Mouse (Mus musculus) midbrain, embryonic 11.5 days (tissue): Measurements from ENCODE around the gene Dicer1. TPM values are rescaled to one million over a fixed set of nuclear protein-coding genes. Genes with fewer than 3 reads are reported as not detected.
A peak's percentile ranks its signal among the peaks of the same experiment; 100 is the strongest.

Experiments
- ATAC-seq: fragments of 200-750 bp; cut with Nextera tagmentation; 2 replicates; pipeline ENCODE4 v1.8.0; 2017; ENCODE audit warnings: moderate TSS enrichment, moderate library complexity; ENCODE audit not compliant: low FRiP score
- DNase-seq: peaks from one replicate; pipeline ENCODE4 v3.0.0; 2015; ENCODE audit warnings: low spot score; ENCODE audit errors: missing footprints
- H3K27ac ChIP-seq: fragments of 300-500 bp; sonication (generic); 2 replicates; pipeline ENCODE4 v1.5.1; 2014; ENCODE audit warnings: low read depth, low read length
- H3K27me3 ChIP-seq: fragments of 300-500 bp; sonication (generic); 2 replicates; pipeline ENCODE4 v1.6.1; 2014; ENCODE audit warnings: mild to moderate bottlenecking, low read length, moderate library complexity, mixed read lengths; ENCODE audit not compliant: control insufficient read depth, insufficient read depth
- H3K36me3 ChIP-seq: fragments of 300-500 bp; sonication (generic); 2 replicates; pipeline ENCODE4 v1.6.1; 2014; ENCODE audit warnings: mild to moderate bottlenecking, low read length, moderate library complexity, mixed read lengths; ENCODE audit not compliant: control insufficient read depth, insufficient read depth
- H3K4me1 ChIP-seq: fragments of 300-500 bp; sonication (generic); 2 replicates; pipeline ENCODE4 v1.6.1; 2014; ENCODE audit warnings: low read length; ENCODE audit not compliant: control insufficient read depth, insufficient read depth
- H3K4me2 ChIP-seq: fragments of 300-500 bp; sonication (generic); 2 replicates; pipeline ENCODE4 v1.6.1; 2014; ENCODE audit warnings: mild to moderate bottlenecking, moderate library complexity
- H3K4me3 ChIP-seq: fragments of 300-500 bp; sonication (generic); 2 replicates; pipeline ENCODE4 v1.5.1; 2014; ENCODE audit warnings: low read depth, low read length
- H3K9ac ChIP-seq: fragments of 300-500 bp; sonication (generic); 2 replicates; pipeline ENCODE4 v1.6.1; 2014; ENCODE audit warnings: low read length
- H3K9me3 ChIP-seq: fragments of 300-500 bp; sonication (generic); 2 replicates; pipeline ENCODE4 v1.6.1; 2016; ENCODE audit warnings: low read length; ENCODE audit not compliant: control insufficient read depth
- WGBS: fragments of 180-500 bp; shearing (Covaris S2); extraction: QIAGEN DNeasy Blood & Tissue Kit; methylation state at CpG from one replicate; pipeline ENCODE4 v1.1.7; 2014; 5-methylcytosine and 5-hydroxymethylcytosine counted together
- polyA plus RNA-seq: library from polyadenylated mRNA; unstranded; fragments of >200 nt; fragmentation: Nextera tagmentation; extraction: Ambion mirVana; gene quantifications from 2 replicates; pipeline ENCODE4 v1.2.1, GENCODE M21; 2014

The Dicer1 gene
- polyA plus RNA-seq, 1 experiment from 2014 or later: 25.5 TPM

DNA sequence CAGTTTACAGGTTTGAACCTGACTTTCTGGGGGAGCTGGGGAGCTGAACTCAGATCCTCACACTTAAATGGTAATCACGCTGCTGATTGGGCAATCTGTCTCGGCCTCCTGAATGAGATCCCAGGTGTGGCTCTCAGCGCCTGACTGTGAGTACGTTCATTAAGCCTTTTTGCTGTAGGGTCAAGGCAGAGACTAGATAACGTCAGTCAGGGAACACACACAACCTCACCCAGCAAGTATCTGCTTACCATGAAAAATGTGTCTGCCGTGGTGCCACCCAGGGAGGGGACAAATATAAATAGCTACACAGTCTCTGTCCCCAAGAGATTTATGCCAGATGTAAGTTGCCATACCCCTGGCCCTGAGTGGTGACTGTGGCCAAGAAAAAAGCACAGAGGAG lies 99.7 kb downstream of the Dicer1 start:
- no peak overlapping the region for H3K4me2 ChIP-seq
- H3K4me1 ChIP-seq: no peaks in the 10 kb centered on the region
- no peaks in the 10 kb centered on the region for H3K36me3 ChIP-seq
- ATAC-seq: no peak
- no peak overlapping the region for H3K4me3 ChIP-seq
- H3K27ac ChIP-seq: no peak overlapping the region
- WGBS: 63% methylated on average over 6 of the region's 6 CpGs
- DNase-seq: no peak
- no peak overlapping the region for H3K9ac ChIP-seq
- H3K27me3 ChIP-seq: no peaks in the 10 kb centered on the region
- H3K9me3 ChIP-seq: peaks cover 5% of the 10 kb centered on the region; the same call in 1 of the 2 replicates

DNA sequence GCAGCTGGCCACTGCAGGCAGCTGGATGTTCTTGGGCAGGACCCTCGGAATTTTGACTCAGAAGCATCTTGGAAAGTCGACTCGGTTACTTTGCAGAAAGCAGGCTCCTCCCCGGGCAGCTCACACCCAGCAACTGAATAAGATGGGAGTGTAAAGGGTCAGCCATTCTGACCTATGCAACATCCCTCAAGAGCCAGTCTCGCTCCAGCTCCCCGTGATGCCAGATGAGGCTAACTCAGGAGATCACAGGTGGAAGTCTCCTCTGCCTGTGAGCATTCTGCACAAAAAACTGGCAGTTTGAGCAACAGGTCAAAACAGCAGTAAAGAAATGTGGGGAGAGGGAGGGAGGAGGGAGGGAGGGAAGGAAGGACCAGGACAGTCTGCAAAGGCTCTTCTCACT lies 100.5 kb downstream of the Dicer1 start:
- no peak overlapping the region for H3K4me2 ChIP-seq
- 47% methylated on average over 6 of the region's 6 CpGs for WGBS
- H3K4me3 ChIP-seq: no peak overlapping the region
- no peaks in the 10 kb centered on the region for H3K4me1 ChIP-seq
- no peaks in the 10 kb centered on the region for H3K36me3 ChIP-seq
- peak; percentile 69 for DNase-seq
- no peaks in the 10 kb centered on the region for H3K27me3 ChIP-seq
- ATAC-seq: no peak
- H3K27ac ChIP-seq: no peak overlapping the region
- peaks cover 5% of the 10 kb centered on the region; the same call in 1 of the 2 replicates for H3K9me3 ChIP-seq
- no peak overlapping the region for H3K9ac ChIP-seq

DNA sequence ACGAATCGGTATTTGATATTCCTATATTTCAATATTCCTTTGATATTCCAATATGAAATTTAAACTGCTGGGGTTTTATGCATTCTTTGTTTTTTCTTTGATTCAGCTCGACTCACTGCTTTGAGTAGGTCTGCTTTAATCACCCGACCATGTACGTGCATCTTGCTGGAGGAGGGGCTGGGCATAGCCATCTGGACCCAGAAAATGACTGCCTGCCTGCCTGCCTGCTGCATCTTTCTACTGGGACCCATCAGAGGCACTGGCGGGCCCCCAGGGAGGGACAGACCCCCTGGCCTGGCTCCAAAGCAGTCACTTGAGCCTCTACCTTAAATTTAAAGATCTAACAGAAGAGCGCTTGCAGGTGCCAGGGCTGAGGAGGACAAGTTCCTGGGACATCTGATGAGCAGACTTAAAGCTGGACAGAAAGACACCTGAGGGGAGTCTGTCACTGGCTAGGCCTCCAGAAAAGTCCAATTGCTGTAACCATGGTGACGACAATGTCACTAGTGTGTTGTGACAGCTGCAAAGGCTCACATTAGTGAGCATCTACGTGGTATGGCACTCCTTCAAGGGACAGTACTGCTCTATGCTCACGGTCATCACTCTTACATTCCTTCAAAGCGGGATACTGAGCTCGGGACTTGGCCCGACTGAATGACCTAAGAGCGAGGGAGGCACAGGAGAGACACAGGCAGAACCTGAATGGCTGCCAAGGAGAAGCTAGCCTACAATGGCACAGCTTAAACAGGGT lies 101.1 kb downstream of the Dicer1 start:
- no peak overlapping the region for H3K4me3 ChIP-seq
- H3K27ac ChIP-seq: no peak overlapping the region
- H3K9ac ChIP-seq: no peak overlapping the region
- H3K4me1 ChIP-seq: no peaks in the 10 kb centered on the region
- H3K9me3 ChIP-seq: peaks cover under 1% of the 10 kb centered on the region; the same call in 1 of the 2 replicates
- no peak overlapping the region for H3K4me2 ChIP-seq
- DNase-seq (peak; percentile 76), ATAC-seq (0 out of 2 replicates have a peak, but pooled peaks have one; percentile 19)
- WGBS: 70% methylated on average over 14 of the region's 14 CpGs
- H3K27me3 ChIP-seq: no peaks in the 10 kb centered on the region
- H3K36me3 ChIP-seq: no peaks in the 10 kb centered on the region

DNA sequence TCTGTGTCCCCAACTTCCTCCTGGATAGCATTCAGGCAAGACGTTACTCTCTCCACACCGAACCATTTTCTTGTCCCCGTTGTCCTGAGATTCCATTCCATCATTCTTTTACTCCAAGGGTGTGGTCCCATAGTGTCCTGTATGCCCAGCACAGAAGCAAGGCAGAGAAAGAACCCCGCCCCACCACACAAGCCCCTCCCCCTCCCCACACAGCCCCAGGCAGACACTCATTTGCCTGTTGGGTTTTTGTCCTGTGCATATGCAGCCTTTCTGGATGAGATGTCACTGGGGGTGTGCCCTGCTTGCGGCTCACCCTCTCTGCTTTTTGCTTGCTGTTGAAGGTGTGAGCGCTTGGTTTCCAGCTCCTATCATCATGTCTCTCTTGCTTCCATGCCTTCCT lies 103.4 kb downstream of the Dicer1 start:
- Histone ChIP-seq H3K27ac (no peak overlapping the region), H3K36me3 (no peaks in the 10 kb centered on the region), H3K9me3 (no peaks in the 10 kb centered on the region), H3K27me3 (no peaks in the 10 kb centered on the region), H3K9ac (no peak overlapping the region), H3K4me3 (no peak overlapping the region), H3K4me1 (no peaks in the 10 kb centered on the region), H3K4me2 (no peak overlapping the region)
- no peak for ATAC-seq
- WGBS: 93% methylated on average over 6 of the region's 6 CpGs
- no peak for DNase-seq

DNA sequence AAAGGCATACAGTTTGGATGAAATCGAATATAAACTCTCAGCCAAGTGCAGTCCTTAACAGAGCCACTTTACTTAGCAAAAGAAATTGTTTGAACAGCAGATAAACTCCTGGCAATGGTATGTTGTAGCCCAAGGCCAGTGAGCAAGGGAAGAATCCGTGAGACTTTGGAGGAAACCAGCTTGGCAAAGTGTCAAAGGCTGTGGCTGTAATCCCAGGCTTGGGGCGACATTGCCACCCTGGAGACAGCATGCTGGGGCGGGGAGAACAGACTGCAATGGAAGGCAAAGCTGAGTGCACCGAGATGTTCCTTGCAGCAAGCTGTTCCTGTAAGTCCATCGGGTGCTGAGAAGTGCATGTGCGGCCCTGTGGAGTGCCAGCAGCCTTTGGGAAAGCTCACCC lies 109.4 kb downstream of the Dicer1 start:
- DNase-seq (peak; percentile 51), ATAC-seq (no peak)
- Histone ChIP-seq H3K4me2 (no peak overlapping the region), H3K27me3 (peaks cover 6% of the 10 kb centered on the region), H3K4me3 (no peak overlapping the region), H3K4me1 (peaks cover 6% of the 10 kb centered on the region; the same call in 1 of the 2 replicates), H3K27ac (no peak overlapping the region), H3K9me3 (no peaks in the 10 kb centered on the region), H3K9ac (no peak overlapping the region), H3K36me3 (no peaks in the 10 kb centered on the region)
- WGBS: 80% methylated on average over 7 of the region's 7 CpGs

DNA sequence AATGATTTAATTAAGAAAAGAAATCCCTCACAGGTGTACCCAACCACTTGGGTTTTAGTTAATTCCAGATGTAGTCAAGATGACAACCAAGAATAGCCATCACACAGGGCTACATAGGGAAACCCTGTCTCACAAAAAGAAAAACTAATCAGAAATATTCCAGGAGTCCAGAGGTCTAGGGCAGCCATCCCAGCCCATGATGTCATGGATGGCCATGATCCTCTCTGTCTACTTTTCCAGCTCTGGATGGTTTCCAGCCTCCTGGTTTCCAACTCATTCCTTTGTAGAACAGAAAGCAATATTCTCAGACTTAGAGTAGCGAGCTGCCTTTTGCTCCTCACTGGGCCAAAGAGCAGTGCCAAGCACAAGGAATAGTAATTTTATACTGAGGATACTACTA lies 110.8 kb downstream of the Dicer1 start:
- H3K4me1 ChIP-seq: peaks cover 10% of the 10 kb centered on the region; the same call in 1 of the 2 replicates
- peaks cover 12% of the 10 kb centered on the region for H3K27me3 ChIP-seq
- no peaks in the 10 kb centered on the region for H3K36me3 ChIP-seq
- 85% methylated on average over 1 of the region's 1 CpGs for WGBS
- H3K4me3 ChIP-seq: no peak overlapping the region
- ATAC-seq (no peak), DNase-seq (no peak)
- no peak overlapping the region for H3K27ac ChIP-seq
- no peaks in the 10 kb centered on the region for H3K9me3 ChIP-seq
- H3K4me2 ChIP-seq: no peak overlapping the region
- no peak overlapping the region for H3K9ac ChIP-seq

DNA sequence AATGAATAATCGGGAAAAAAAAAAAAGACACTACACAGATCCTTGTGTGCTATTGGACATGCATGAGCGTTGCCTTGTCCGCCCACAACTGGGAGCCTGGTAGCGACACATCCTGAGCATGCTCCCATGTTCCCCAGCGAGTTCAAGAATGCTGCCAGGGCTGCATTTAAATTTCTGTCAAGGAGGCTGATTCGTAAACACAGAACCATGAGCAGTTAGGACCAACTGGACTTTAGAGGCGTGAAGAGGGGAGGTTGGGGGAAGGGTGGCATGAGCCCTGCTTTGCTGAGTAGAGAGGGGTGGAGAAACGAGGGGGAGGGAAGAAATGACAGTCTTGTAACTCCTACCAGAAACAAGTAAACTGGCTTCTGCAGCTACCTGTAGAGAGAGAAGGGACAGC lies 113.6 kb downstream of the Dicer1 start:
- peak; percentile 82 for DNase-seq
- WGBS: 49% methylated on average over 8 of the region's 8 CpGs

More for the DNA sequence above, 113.6 kb downstream of the Dicer1 start:
- ATAC-seq: peak; percentile 28; the same call in 1 of the 2 replicates
- H3K4me3 ChIP-seq: no peak overlapping the region
- H3K4me1 ChIP-seq: peaks cover 10% of the 10 kb centered on the region; the same call in 1 of the 2 replicates
- H3K4me2 ChIP-seq: no peak overlapping the region
- H3K9me3 ChIP-seq: no peaks in the 10 kb centered on the region
- peaks cover 12% of the 10 kb centered on the region for H3K27me3 ChIP-seq
- H3K36me3 ChIP-seq: no peaks in the 10 kb centered on the region
- H3K27ac ChIP-seq: no peak overlapping the region
- no peak overlapping the region for H3K9ac ChIP-seq

Other genes starting within 250 kb of the Dicer1 start
- 1.9 and 2.5 TPM in 2 replicates for gene Clmn, start 113.1 kb upstream of the Dicer1 start, polyA plus RNA-seq